Mouse (Mus musculus): ENCODE data around the gene Pakap.

DNA sequence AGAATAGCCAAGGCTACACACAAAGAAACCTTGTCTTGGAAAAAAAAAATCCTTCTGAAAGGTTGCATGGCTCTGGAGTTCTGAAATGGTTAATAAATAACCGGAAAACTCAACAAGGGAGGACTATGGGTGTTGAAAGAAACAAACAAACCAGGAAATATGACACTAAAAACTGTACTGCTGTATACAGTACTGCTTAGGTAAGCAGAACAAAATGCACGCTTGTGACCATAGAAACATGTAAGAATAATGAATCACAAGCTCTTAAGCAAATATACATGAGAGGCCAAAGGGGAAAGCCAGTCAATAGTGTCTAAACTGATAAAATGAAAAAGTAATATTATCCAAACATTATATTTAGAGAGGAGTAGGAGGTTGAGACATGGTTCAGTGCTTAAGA is 247.4 kb downstream of the Pakap start:
- TF ChIP-seq MAX (IDR thresholded peaks at IDR 0.05) (no peak), USF1 (IDR thresholded peaks at IDR 0.05; ENCODE audit: low read depth) (no peak), CTCF (IDR thresholded peaks at IDR 0.05; ENCODE audit: control insufficient read depth, insufficient read depth, insufficient read length) (no peak), MYOD1 (IDR thresholded peaks at IDR 0.05; ENCODE audit: control insufficient read depth, insufficient read length, low read depth) (no peak), MYOG (IDR thresholded peaks at IDR 0.05; ENCODE audit: control insufficient read depth, extremely low read depth, insufficient read length) (no peak), CEBPB (IDR thresholded peaks at IDR 0.05; ENCODE audit: low read depth) (no peak)
